Mouse (Mus musculus): ENCODE measurements around the gene C8b.

DNA sequence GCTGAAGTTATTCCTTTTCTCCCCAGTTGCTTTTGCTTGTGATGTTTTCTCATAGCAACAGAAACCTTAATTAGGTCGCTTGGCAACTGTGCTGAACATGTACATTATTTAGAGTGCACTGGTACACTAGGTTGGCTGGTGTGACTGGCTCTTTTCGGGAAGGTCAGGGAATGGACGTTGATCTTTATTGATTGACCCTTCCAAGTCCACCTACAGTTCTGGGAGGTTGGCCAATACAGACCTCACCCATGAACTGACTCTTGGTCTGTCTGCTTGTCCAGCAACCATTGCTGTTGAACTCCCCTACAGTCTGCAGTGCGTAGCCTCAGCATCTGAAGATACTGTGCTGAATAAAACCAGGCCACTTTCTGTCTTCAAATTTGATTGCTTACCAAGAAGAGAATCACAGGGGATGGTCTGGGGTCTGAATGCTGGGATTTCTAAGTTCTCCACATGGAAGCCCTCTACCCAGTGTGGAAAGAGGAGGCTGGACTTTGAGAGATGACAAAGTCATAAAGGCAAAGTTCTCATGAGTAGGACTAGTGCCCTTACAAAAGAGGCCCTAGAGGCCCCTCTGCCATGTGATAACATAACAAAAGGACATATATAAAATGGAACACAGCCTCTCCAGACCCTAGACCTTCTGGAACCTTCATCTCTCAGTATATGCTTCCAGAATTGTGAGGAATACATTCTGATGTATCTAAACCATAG, 50.6 kb downstream of the C8b start:
- TF ChIP-seq POLR2A (IDR thresholded peaks at IDR 0.05; ENCODE audit: low read depth, low read length) = no peak
- TF ChIP-seq CTCF (IDR thresholded peaks at IDR 0.05; ENCODE audit: borderline replicate concordance, insufficient read depth, low read length) = no peak

Measured in embryonic fibroblast, embryonic 13.5 days (primary cell).